Mouse (Mus musculus) kidney, embryonic 14.5 days (tissue): Measurements from ENCODE around the gene Gmcl1. TPM values are rescaled to one million over a fixed set of nuclear protein-coding genes. Genes with fewer than 3 reads are reported as not detected.

Source experiments
- ATAC-seq: fragments of 200-750 bp; cut with Nextera tagmentation; 2 replicates; pipeline ENCODE4 v1.8.0; 2017; ENCODE audit warnings: moderate number of reproducible peaks, mild to moderate bottlenecking, moderate TSS enrichment, moderate library complexity; ENCODE audit not compliant: low FRiP score, low TSS enrichment
- H3K27ac ChIP-seq: fragments of 300-500 bp; sonication (generic); 2 replicates; pipeline ENCODE4 v1.5.1; 2014; ENCODE audit warnings: low read depth, mild to moderate bottlenecking, low read length, moderate library complexity, mixed read lengths
- H3K27me3 ChIP-seq: fragments of 300-500 bp; sonication (generic); 2 replicates; pipeline ENCODE4 v1.6.1; 2014; ENCODE audit warnings: mild to moderate bottlenecking, low read length; ENCODE audit not compliant: control insufficient read depth, insufficient read depth
- H3K36me3 ChIP-seq: fragments of 300-500 bp; sonication (generic); 2 replicates; pipeline ENCODE4 v1.6.1; 2014; ENCODE audit warnings: low read length, mixed read lengths; ENCODE audit not compliant: control insufficient read depth, insufficient read depth
- H3K4me1 ChIP-seq: fragments of 300-500 bp; sonication (generic); 2 replicates; pipeline ENCODE4 v1.6.1; 2014; ENCODE audit warnings: low read length, mixed read lengths; ENCODE audit not compliant: control insufficient read depth, insufficient read depth
- H3K4me2 ChIP-seq: fragments of 300-500 bp; sonication (generic); replicated peaks from 2 replicates; pipeline ENCODE4 v1.6.1; 2014; ENCODE audit warnings: low read depth, mild to moderate bottlenecking, low read length
- H3K4me3 ChIP-seq: fragments of 300-500 bp; sonication (generic); 2 replicates; pipeline ENCODE4 v1.5.1; 2014; ENCODE audit warnings: mild to moderate bottlenecking, low read length
- H3K9ac ChIP-seq: fragments of 300-500 bp; sonication (generic); 2 replicates; pipeline ENCODE4 v1.6.1; 2014; ENCODE audit warnings: low read depth, mild to moderate bottlenecking, low read length, moderate library complexity
- H3K9me3 ChIP-seq: fragments of 300-500 bp; sonication (generic); 2 replicates; pipeline ENCODE4 v1.6.1; 2016; ENCODE audit warnings: low read length; ENCODE audit not compliant: control insufficient read depth
- WGBS: fragments of 180-500 bp; shearing (Covaris S2); extraction: QIAGEN DNeasy Blood & Tissue Kit; methylation state at CpG from one replicate; pipeline ENCODE4 v1.1.7; 2014; 5-methylcytosine and 5-hydroxymethylcytosine counted together
- polyA plus RNA-seq: library from polyadenylated mRNA; unstranded; fragments of >200 nt; fragmentation: Nextera tagmentation; extraction: Ambion mirVana; gene quantifications from 2 replicates; pipeline ENCODE4 v1.2.1, GENCODE M21; 2014

The Gmcl1 gene
- polyA plus RNA-seq, 1 experiment from 2014 or later, result 38.3 TPM

DNA sequence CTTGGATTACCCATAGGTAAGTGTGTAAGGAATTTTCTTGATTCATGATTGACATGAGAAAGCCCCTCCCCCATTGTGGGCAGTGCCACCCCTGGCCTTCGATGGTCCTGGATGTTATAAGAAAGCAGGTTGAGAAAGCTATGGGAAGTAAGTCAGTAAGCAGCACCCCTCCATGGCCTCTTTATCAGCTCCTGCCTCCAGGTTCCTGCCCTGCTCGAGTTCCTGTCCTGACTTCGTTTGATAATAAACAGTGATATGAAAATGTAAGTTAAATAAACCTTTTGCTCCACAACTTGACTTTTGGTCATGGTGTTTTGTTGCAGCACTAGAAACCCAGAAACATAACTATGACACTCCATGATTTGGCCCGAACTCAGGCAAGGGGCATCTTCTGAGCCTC is 16.6 kb upstream of the Gmcl1 start:
- no peaks in the 10 kb centered on the region for H3K27me3 ChIP-seq
- H3K27ac ChIP-seq, result no peak overlapping the region
- no peak overlapping the region for H3K4me3 ChIP-seq
- no peaks in the 10 kb centered on the region for H3K4me1 ChIP-seq
- H3K4me2 ChIP-seq, result no peak overlapping the region
- H3K9ac ChIP-seq, result no peak overlapping the region
- peaks cover 3% of the 10 kb centered on the region; the same call in 1 of the 2 replicates for H3K36me3 ChIP-seq
- no peak for ATAC-seq
- WGBS, result 85% methylated on average over 4 of the region's 4 CpGs
- H3K9me3 ChIP-seq, result no peaks in the 10 kb centered on the region

DNA sequence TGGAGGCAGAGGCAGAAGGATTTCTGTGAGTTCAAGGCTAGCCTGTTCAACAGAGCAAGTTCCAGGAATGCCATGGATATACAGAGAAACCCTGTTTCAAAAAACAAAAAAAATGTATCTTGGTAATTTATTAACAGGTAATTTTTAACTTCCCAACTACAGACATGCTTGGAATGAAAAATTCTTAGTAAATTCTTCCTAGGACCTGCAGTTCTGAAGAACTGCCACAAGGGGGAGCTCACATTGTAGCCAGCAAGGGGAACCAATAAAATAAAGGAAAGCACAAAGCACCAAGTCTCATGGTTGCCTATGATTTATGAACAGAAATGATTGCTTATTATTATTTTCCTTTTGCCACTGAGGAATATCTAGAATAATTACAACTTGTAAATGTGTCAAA is 14.0 kb upstream of the Gmcl1 start:
- Histone ChIP-seq H3K4me2 (no peak overlapping the region), H3K27ac (no peak overlapping the region), H3K9ac (no peak overlapping the region), H3K4me3 (no peak overlapping the region), H3K4me1 (no peaks in the 10 kb centered on the region), H3K36me3 (no peaks in the 10 kb centered on the region), H3K27me3 (no peaks in the 10 kb centered on the region), H3K9me3 (no peaks in the 10 kb centered on the region)
- ATAC-seq, result no peak

DNA sequence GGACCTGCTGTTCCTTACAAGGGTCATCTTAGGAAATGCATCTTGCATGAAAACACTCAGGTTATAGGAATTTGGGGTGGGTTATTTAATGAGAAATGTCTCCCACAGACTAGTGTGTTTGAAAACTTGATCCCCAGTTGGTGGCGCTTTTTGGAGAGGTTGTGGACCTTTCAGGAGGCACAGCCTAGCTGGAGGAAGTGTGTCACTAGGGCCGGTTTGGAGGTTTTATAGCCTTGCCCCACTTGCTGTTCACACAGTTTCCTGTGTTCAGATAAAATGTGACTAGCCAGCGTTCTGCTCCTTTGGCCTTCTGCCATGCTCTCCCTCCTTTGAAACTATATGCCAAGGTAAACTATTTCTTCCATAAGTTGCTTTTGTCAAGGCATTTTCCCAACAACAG is 7.5 kb upstream of the Gmcl1 start:
- WGBS, result 35% methylated on average over 3 of the region's 3 CpGs
- Histone ChIP-seq H3K4me1 (no peaks in the 10 kb centered on the region), H3K36me3 (no peaks in the 10 kb centered on the region), H3K27ac (no peak overlapping the region), H3K27me3 (no peaks in the 10 kb centered on the region), H3K4me3 (no peak overlapping the region), H3K4me2 (no peak overlapping the region), H3K9me3 (no peaks in the 10 kb centered on the region), H3K9ac (no peak overlapping the region)
- ATAC-seq, result no peak

DNA sequence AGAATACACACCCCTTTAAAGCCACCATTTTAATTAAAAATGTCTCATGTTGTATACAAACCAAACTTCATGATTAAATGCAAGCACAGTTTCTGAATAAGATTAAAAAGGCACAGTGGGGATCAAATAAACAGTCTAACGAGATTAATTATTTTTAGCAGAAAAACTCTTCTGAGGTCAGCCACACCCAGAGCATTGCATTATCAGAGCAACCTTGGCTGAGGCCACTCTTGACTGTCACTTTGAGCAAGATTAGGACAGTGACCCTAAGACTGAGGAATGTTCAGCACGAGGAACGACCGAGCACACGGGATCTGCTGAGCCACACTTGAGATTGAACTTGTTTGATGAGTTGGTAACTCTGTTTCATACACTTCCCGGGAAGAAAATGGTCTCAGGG is 3.6 kb upstream of the Gmcl1 start:
- H3K36me3 ChIP-seq, result no peaks in the 10 kb centered on the region
- H3K4me3 ChIP-seq, result no peak overlapping the region
- no peak overlapping the region for H3K4me2 ChIP-seq
- no peak for ATAC-seq
- whole genome bisulfite sequencing, result 84% methylated on average over 6 of the region's 6 CpGs
- no peaks in the 10 kb centered on the region for H3K9me3 ChIP-seq
- no peak overlapping the region for H3K27ac ChIP-seq
- H3K27me3 ChIP-seq, result no peaks in the 10 kb centered on the region
- H3K9ac ChIP-seq, result no peak overlapping the region
- H3K4me1 ChIP-seq, result peaks cover 3% of the 10 kb centered on the region; the same call in 1 of the 2 replicates

DNA sequence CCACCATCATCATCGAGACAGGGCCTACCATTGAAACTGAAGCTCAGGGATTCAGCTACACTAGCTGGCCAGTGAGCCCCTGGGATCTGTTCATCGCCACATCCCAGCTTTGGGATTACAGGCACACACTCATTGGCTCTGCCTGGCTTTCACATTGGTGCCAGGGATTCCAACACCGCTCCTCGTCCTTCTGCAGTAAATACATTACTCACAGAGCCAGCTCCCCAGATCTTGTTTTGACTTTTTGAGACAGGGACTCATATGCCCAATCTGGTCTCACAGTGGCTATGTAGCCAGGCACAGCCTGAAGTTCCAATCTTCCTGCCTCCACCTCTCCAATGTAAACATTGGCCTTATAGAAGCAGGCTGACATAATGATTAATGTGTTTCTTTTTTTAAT is 3.1 kb upstream of the Gmcl1 start:
- H3K9ac ChIP-seq, result no peak overlapping the region
- H3K36me3 ChIP-seq, result no peaks in the 10 kb centered on the region
- H3K27ac ChIP-seq, result no peak overlapping the region
- H3K4me1 ChIP-seq, result peaks cover 3% of the 10 kb centered on the region; the same call in 1 of the 2 replicates
- H3K4me2 ChIP-seq, result no peak overlapping the region
- H3K27me3 ChIP-seq, result no peaks in the 10 kb centered on the region
- H3K4me3 ChIP-seq, result no peak overlapping the region
- no peaks in the 10 kb centered on the region for H3K9me3 ChIP-seq
- no peak for ATAC-seq
- 91% methylated on average over 4 of the region's 4 CpGs for WGBS

DNA sequence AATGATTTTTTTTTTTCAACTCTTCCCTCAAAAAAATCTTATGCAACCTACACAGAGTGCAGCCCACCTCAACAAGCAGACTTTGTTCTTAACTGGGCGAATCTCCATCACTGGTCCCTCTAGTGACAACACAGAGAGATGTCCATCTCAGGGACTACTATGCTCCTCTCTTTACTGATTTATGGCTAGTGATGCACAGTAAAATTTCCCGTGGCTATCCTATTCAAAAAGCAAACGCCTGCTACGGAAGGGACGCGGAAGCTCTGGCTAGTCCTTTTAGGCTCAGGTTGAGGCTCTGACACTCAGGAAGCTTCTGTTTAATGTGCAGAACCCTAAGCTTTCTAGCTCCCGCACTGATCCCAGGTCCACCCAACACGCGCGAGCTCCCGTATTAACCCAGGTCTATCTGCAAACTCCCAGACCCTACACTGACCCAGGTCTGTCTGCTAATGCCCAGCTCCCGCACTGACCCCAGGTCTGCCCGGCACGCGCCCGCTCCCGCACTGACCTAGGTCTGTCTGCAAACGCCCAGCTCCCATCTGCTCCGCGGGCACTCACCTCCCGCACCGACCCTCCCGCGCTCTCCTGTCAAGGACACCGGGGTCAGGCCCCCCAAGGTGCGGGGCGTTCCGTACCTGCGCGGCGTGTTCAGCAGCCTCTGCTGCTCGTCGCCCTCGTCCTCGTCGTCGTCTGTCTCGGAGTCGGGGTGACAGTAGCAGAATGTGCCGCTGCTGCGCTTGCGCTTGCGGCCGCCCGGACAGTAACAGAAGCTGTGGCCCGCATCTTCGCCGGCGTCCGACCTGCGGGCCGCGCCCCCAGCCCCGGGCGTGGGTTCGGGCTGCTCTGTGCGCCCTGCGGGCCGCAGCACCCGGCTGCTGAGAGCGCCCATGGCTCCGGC is 658 bp downstream of the Gmcl1 start:
- Histone ChIP-seq H3K4me3 (peak overlapping the region; percentile 96), H3K27ac (peak overlapping the region; percentile 48; the same call in 1 of the 2 replicates), H3K36me3 (no peaks in the 10 kb centered on the region), H3K9me3 (no peaks in the 10 kb centered on the region), H3K4me2 (peak overlapping the region; percentile 94), H3K4me1 (peaks cover 3% of the 10 kb centered on the region; the same call in 1 of the 2 replicates), H3K9ac (peak overlapping the region; percentile 85), H3K27me3 (no peaks in the 10 kb centered on the region)
- peak; percentile 48 for ATAC-seq
- WGBS, result under 1% methylated on average over 60 of the region's 62 CpGs

DNA sequence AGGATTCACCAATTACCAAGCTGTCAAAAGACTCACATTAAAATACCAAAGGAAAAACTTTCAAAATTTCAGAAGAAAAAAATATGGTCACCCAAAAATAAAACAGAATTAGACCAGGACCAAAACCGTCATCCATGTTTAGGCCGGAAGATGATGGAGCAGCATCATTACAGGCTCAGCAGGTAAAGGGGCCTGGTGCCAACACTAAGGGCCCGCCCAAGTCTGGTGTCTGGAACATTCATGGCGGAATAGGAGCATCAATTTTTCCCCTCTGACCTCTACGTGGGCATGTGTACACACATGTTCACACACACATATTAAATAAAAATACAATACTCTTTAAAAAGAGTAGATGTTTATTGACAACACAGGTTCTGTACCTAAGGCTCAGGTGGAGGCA is 4.5 kb downstream of the Gmcl1 start:
- 89% methylated on average over 5 of the region's 5 CpGs for WGBS
- H3K27me3 ChIP-seq, result no peaks in the 10 kb centered on the region
- H3K36me3 ChIP-seq, result peaks cover 4% of the 10 kb centered on the region; the same call in 1 of the 2 replicates
- H3K27ac ChIP-seq, result no peak overlapping the region
- no peaks in the 10 kb centered on the region for H3K4me1 ChIP-seq
- no peak for ATAC-seq
- H3K9me3 ChIP-seq, result no peaks in the 10 kb centered on the region
- no peak overlapping the region for H3K4me2 ChIP-seq
- H3K9ac ChIP-seq, result no peak overlapping the region
- H3K4me3 ChIP-seq, result no peak overlapping the region

DNA sequence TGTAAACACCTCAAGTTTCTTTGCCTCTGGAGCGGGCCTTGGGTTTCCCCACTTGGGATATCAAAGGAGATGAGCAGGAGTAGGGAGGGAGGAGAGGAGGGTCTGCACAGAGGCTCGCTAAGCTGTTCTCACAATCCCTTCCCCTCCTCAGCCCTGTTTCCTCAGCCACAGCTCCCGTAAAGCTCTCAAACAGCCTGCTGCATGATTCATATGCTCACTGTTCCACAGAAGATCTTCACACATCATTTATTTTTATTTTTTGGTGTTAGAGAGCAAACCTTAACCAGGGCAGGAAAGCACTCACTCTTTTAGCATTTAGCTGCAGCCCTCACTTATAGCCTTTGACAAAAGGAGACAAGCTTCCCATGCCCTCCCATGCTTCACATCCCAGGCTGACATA is 11.2 kb downstream of the Gmcl1 start:
- H3K9me3 ChIP-seq, result no peaks in the 10 kb centered on the region
- ATAC-seq, result 0 out of 2 replicates have a peak, but pooled peaks have one; percentile 12
- no peak overlapping the region for H3K4me3 ChIP-seq
- no peaks in the 10 kb centered on the region for H3K27me3 ChIP-seq
- H3K36me3 ChIP-seq, result peaks cover 16% of the 10 kb centered on the region; the same call in 1 of the 2 replicates
- no peak overlapping the region for H3K27ac ChIP-seq
- no peak overlapping the region for H3K9ac ChIP-seq
- no peaks in the 10 kb centered on the region for H3K4me1 ChIP-seq
- no peak overlapping the region for H3K4me2 ChIP-seq
- WGBS, result 42% methylated on average over 3 of the region's 3 CpGs

DNA sequence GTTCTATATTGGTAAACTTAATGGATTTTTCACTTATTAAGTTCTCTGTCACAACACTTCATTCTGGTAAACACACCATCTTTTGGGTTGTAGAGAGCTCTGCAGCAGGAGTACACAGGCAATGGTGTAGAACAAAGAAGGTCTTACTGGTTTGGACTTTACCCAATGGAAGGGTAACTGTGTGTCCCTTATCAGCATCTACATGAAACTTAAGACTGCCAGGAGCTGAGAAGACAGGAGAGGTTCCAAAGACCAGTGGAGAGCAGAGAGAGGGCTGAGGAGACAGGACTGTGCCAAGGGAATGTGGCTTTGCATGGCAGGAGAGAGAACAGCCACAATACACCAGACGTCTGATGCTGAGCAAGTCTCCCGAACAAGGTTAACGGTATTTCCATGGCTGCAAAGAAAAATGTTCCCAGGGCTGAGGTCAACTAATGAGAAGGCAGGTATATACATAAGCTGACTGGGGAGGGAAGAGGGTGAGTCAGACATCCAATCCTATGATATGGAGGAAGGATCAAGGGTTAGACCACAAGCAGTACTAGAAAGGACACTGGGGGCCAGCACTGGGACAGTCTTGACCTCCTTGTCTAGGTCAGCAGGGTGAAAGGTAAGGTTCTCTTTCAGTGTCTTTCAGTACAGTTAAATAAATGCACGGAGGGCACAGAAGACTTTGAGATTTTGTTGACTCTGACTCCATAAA is 25.0 kb downstream of the Gmcl1 start:
- Histone ChIP-seq H3K27ac (no peak overlapping the region), H3K4me2 (no peak overlapping the region), H3K4me3 (no peak overlapping the region), H3K36me3 (peaks cover 40% of the 10 kb centered on the region), H3K27me3 (no peaks in the 10 kb centered on the region), H3K4me1 (no peaks in the 10 kb centered on the region), H3K9ac (no peak overlapping the region), H3K9me3 (no peaks in the 10 kb centered on the region)
- 87% methylated on average over 4 of the region's 4 CpGs for WGBS
- ATAC-seq, result no peak
